Mouse (Mus musculus) G1E (cell line): Measurements from ENCODE around the gene Agpat1.

Experiments used
- CTCF ChIP-seq: IDR thresholded peaks from 2 replicates; pipeline ENCODE4 v1.5.1; 2012; ENCODE audit warnings: low read depth, low read length, inconsistent platforms, mixed read lengths
- GATA1 ChIP-seq: IDR thresholded peaks from 2 replicates; pipeline ENCODE4 v1.6.1; 2012; ENCODE audit warnings: borderline replicate concordance, low read length, inconsistent platforms, mixed read lengths
- POLR2AphosphoS5 ChIP-seq: IDR thresholded peaks from 2 replicates; pipeline ENCODE4 v1.6.1; 2012; ENCODE audit warnings: low read depth, low read length, inconsistent platforms; ENCODE audit not compliant: insufficient replicate concordance
- TAL1 ChIP-seq: conservative IDR thresholded peaks from 2 replicates; pipeline ENCODE4 v1.6.1; 2012; ENCODE audit warnings: low read depth, low read length, inconsistent platforms, mixed read lengths

DNA sequence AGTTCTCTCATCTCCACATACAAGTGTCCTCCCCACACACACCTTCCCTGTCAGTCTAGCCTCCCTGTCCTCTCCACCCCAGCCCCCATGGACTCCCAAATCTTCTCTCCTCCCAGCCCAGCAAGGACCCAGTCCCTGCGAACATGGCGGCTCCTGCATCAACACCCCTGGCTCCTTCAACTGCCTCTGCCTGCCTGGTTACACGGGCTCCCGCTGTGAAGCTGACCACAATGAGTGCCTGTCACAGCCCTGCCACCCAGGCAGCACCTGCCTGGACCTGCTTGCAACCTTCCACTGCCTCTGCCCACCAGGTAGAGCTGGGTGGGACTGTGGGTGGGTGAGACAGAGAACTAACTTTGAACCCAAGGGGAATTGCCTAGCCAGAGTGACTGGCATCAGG, 34.1 kb upstream of the Agpat1 start:
- TF ChIP-seq GATA1 (no peak), CTCF (no peak), POLR2AphosphoS5 (no peak), TAL1 (no peak)
